Mouse (Mus musculus) neural tube, embryonic 13.5 days (tissue): ENCODE measurements around the gene Rab5b. TPM values are rescaled to one million over a fixed set of nuclear protein-coding genes. Genes with fewer than 3 reads are reported as not detected.
A peak's percentile ranks its signal among the peaks of the same experiment; 100 is the strongest.

ENCODE experiments used
- ATAC-seq: fragments of 200-750 bp; cut with Nextera tagmentation; 2 replicates; pipeline ENCODE4 v1.8.0; 2017; ENCODE audit warnings: low read depth, mild to moderate bottlenecking, moderate TSS enrichment, moderate library complexity
- H3K27ac ChIP-seq: fragments of 300-500 bp; sonication (generic); replicated peaks from 2 replicates; pipeline ENCODE4 v1.5.1; 2015; ENCODE audit warnings: moderate library complexity, mild to moderate bottlenecking, inconsistent platforms
- H3K27me3 ChIP-seq: fragments of 300-500 bp; sonication (generic); 2 replicates; pipeline ENCODE4 v1.6.1; 2015; ENCODE audit warnings: mild to moderate bottlenecking, inconsistent platforms
- H3K36me3 ChIP-seq: fragments of 300-500 bp; sonication (generic); 2 replicates; pipeline ENCODE4 v1.6.1; 2015; ENCODE audit warnings: mild to moderate bottlenecking, inconsistent platforms
- H3K4me1 ChIP-seq: fragments of 300-500 bp; sonication (generic); replicated peaks from 2 replicates; pipeline ENCODE4 v1.6.1; 2015; ENCODE audit warnings: inconsistent platforms
- H3K4me2 ChIP-seq: fragments of 300-500 bp; sonication (generic); 2 replicates; pipeline ENCODE4 v1.6.1; 2015; ENCODE audit warnings: inconsistent platforms, mild to moderate bottlenecking, moderate library complexity
- H3K4me3 ChIP-seq: fragments of 300-500 bp; sonication (generic); 2 replicates; pipeline ENCODE4 v1.5.1; 2015; ENCODE audit warnings: mild to moderate bottlenecking, inconsistent platforms
- H3K9ac ChIP-seq: fragments of 300-500 bp; sonication (generic); 2 replicates; pipeline ENCODE4 v1.6.1; 2015; ENCODE audit warnings: moderate library complexity, mild to moderate bottlenecking, inconsistent platforms
- H3K9me3 ChIP-seq: fragments of 300-500 bp; sonication (generic); 2 replicates; pipeline ENCODE4 v1.6.1; 2016; ENCODE audit warnings: inconsistent platforms
- WGBS: fragments of 180-500 bp; shearing (Covaris S2); methylation state at CpG from one replicate; pipeline ENCODE4 v1.1.7; 2015; 5-methylcytosine and 5-hydroxymethylcytosine counted together
- polyA plus RNA-seq: library from polyadenylated mRNA; unstranded; fragments of >200 nt; fragmentation: Nextera tagmentation; extraction: Ambion mirVana; gene quantifications from 2 replicates; pipeline ENCODE4 v1.2.1, GENCODE M21; 2015

The Rab5b gene
- polyA plus RNA-seq = 103 and 104 TPM in 2 replicates

- Histone ChIP-seq H3K27ac (peak within 1 kb of the TSS; percentile 98), H3K4me3 (peak within 1 kb of the TSS; percentile 73), H3K36me3 (peaks cover 11% of the 10 kb centered on the region), H3K4me1 (peaks cover 21% of the 10 kb centered on the region), H3K27me3 (no peaks in the 10 kb centered on the region), H3K9me3 (no peaks in the 10 kb centered on the region), H3K4me2 (peak within 1 kb of the TSS; percentile 69), H3K9ac (peak within 1 kb of the TSS; percentile 90)
- ATAC-seq = peak; percentile 99
- 1% methylated on average over 40 of the region's 40 CpGs for WGBS
Measured at GRCm38 (mm10) chr10:128695992-128696807, at the start of gene Rab5b. Rab5b (minus strand) TSS chr10:128696264.

GRCm38 (mm10) chr10:128744680-128745601, 48.9 kb upstream of the Rab5b start, which contains the start of gene Dgka:
Dgka (minus strand) TSS chr10:128744855.
- Histone ChIP-seq H3K9me3 (no peaks in the 10 kb centered on the region), H3K4me2 (peak within 1 kb of the TSS; percentile 93), H3K4me1 (peaks cover 40% of the 10 kb centered on the region), H3K4me3 (peak within 1 kb of the TSS; percentile 62), H3K27ac (no peak within 1 kb of the TSS), H3K27me3 (peaks cover 55% of the 10 kb centered on the region), H3K36me3 (no peaks in the 10 kb centered on the region), H3K9ac (peak within 1 kb of the TSS; percentile 81)
- no peak for ATAC-seq
- 23% methylated on average over 18 of the region's 18 CpGs for WGBS

- Histone ChIP-seq H3K36me3 (no peaks in the 10 kb centered on the region), H3K4me2 (peak overlapping the region; percentile 93), H3K27me3 (peaks cover 55% of the 10 kb centered on the region), H3K4me3 (peak overlapping the region; percentile 62), H3K4me1 (peaks cover 33% of the 10 kb centered on the region), H3K9me3 (no peaks in the 10 kb centered on the region), H3K9ac (peak overlapping the region; percentile 81), H3K27ac (no peak overlapping the region)
- 18% methylated on average over 8 of the region's 8 CpGs for WGBS
- no peak for ATAC-seq
Measured at GRCm38 (mm10) chr10:128744211-128744610, 48.1 kb upstream of the Rab5b start.

- no peak for ATAC-seq
Measured at GRCm38 (mm10) chr10:128743791-128744191, 47.7 kb upstream of the Rab5b start.

GRCm38 (mm10) chr10:128743235-128743634, 47.2 kb upstream of the Rab5b start:
- H3K27me3 ChIP-seq = peaks cover 55% of the 10 kb centered on the region
- H3K4me2 ChIP-seq = peak overlapping the region; percentile 93

More at GRCm38 (mm10) chr10:128743791-128744191, 47.7 kb upstream of the Rab5b start:
- H3K36me3 ChIP-seq = no peaks in the 10 kb centered on the region
- H3K4me2 ChIP-seq = peak overlapping the region; percentile 93
- H3K27ac ChIP-seq = no peak overlapping the region
- H3K27me3 ChIP-seq = peaks cover 55% of the 10 kb centered on the region
- H3K9me3 ChIP-seq = no peaks in the 10 kb centered on the region
- H3K4me1 ChIP-seq = peaks cover 29% of the 10 kb centered on the region
- peak overlapping the region; percentile 62 for H3K4me3 ChIP-seq
- WGBS = 0% methylated on average over 24 of the region's 37 CpGs
- H3K9ac ChIP-seq = peak overlapping the region; percentile 81

GRCm38 (mm10) chr10:128742616-128743015, 46.6 kb upstream of the Rab5b start:
- Histone ChIP-seq H3K36me3 (no peaks in the 10 kb centered on the region), H3K27me3 (peaks cover 55% of the 10 kb centered on the region), H3K4me2 (peak overlapping the region; percentile 93; the same call in 1 of the 2 replicates), H3K4me3 (no peak overlapping the region), H3K9me3 (no peaks in the 10 kb centered on the region), H3K9ac (no peak overlapping the region), H3K4me1 (peaks cover 28% of the 10 kb centered on the region), H3K27ac (no peak overlapping the region)
- WGBS = 48% methylated on average over 4 of the region's 4 CpGs
- no peak for ATAC-seq

More at GRCm38 (mm10) chr10:128743235-128743634, 47.2 kb upstream of the Rab5b start:
- Histone ChIP-seq H3K4me1 (peaks cover 28% of the 10 kb centered on the region), H3K9ac (peak overlapping the region; percentile 81), H3K27ac (no peak overlapping the region), H3K4me3 (peak overlapping the region; percentile 62), H3K9me3 (no peaks in the 10 kb centered on the region), H3K36me3 (no peaks in the 10 kb centered on the region)
- 4% methylated on average over 7 of the region's 7 CpGs for WGBS
- ATAC-seq = no peak

GRCm38 (mm10) chr10:128740296-128740695, 44.2 kb upstream of the Rab5b start:
- Histone ChIP-seq H3K4me2 (no peak overlapping the region), H3K4me3 (no peak overlapping the region), H3K4me1 (peaks cover 27% of the 10 kb centered on the region), H3K36me3 (no peaks in the 10 kb centered on the region), H3K9me3 (no peaks in the 10 kb centered on the region), H3K9ac (no peak overlapping the region), H3K27ac (no peak overlapping the region), H3K27me3 (peaks cover 42% of the 10 kb centered on the region)
- no peak for ATAC-seq
- WGBS = 73% methylated on average over 2 of the region's 2 CpGs

- Histone ChIP-seq H3K36me3 (0 out of 2 replicates have a peak, but pooled peaks cover 8% of the 10 kb centered on the region), H3K4me1 (peaks cover 4% of the 10 kb centered on the region; the same call in 1 of the 2 replicates), H3K27ac (no peak overlapping the region), H3K9me3 (no peaks in the 10 kb centered on the region), H3K4me2 (peak overlapping the region; percentile 50), H3K27me3 (peaks cover 14% of the 10 kb centered on the region), H3K9ac (peak overlapping the region; percentile 55), H3K4me3 (peak overlapping the region; percentile 20; the same call in 1 of the 2 replicates)
- WGBS = 5% methylated on average over 15 of the region's 15 CpGs
- ATAC-seq = 0 out of 2 replicates have a peak, but pooled peaks have one; percentile 27
Measured at GRCm38 (mm10) chr10:128737435-128737834, 41.4 kb upstream of the Rab5b start.

- no peak overlapping the region for H3K9ac ChIP-seq
- H3K9me3 ChIP-seq = no peaks in the 10 kb centered on the region
- no peaks in the 10 kb centered on the region for H3K4me1 ChIP-seq
- no peak for ATAC-seq
- 0 out of 2 replicates have a peak, but pooled peaks cover 8% of the 10 kb centered on the region for H3K36me3 ChIP-seq
- no peak overlapping the region for H3K27ac ChIP-seq
- H3K27me3 ChIP-seq = no peaks in the 10 kb centered on the region
- no peak overlapping the region for H3K4me3 ChIP-seq
- H3K4me2 ChIP-seq = no peak overlapping the region
Measured at GRCm38 (mm10) chr10:128731992-128732391, 35.9 kb upstream of the Rab5b start.

GRCm38 (mm10) chr10:128731002-128731433, 35.0 kb upstream of the Rab5b start:
- H3K27me3 ChIP-seq = no peaks in the 10 kb centered on the region
- H3K9ac ChIP-seq = no peak overlapping the region
- 0 out of 2 replicates have a peak, but pooled peaks have one; percentile 27 for ATAC-seq
- 0 out of 2 replicates have a peak overlapping the region, but pooled peaks have one; percentile 18 for H3K4me2 ChIP-seq
- 30% methylated on average over 10 of the region's 10 CpGs for WGBS
- H3K4me1 ChIP-seq = no peaks in the 10 kb centered on the region
- H3K9me3 ChIP-seq = no peaks in the 10 kb centered on the region
- H3K4me3 ChIP-seq = no peak overlapping the region
- H3K36me3 ChIP-seq = 0 out of 2 replicates have a peak, but pooled peaks cover 8% of the 10 kb centered on the region
- no peak overlapping the region for H3K27ac ChIP-seq

- Histone ChIP-seq H3K4me2 (no peak overlapping the region), H3K9ac (no peak overlapping the region), H3K27ac (no peak overlapping the region), H3K4me3 (no peak overlapping the region), H3K9me3 (no peaks in the 10 kb centered on the region), H3K27me3 (no peaks in the 10 kb centered on the region), H3K4me1 (no peaks in the 10 kb centered on the region), H3K36me3 (0 out of 2 replicates have a peak, but pooled peaks cover 4% of the 10 kb centered on the region)
- ATAC-seq = no peak
- 79% methylated on average over 5 of the region's 5 CpGs for WGBS
Measured at GRCm38 (mm10) chr10:128728059-128728458, 32.0 kb upstream of the Rab5b start.
